Mouse (Mus musculus): Measurements from ENCODE around the gene Btbd1. TPM values are rescaled to one million over a fixed set of nuclear protein-coding genes. Genes with fewer than 3 reads are reported as not detected.

Btbd1 gene
- polyA plus RNA-seq, 1 experiment from 2014 or later, result 16.6 TPM

- Histone ChIP-seq H3K4me2 (ENCODE audit: low read depth, low read length) (peak overlapping the region; percentile 92), H3K4me3 (ENCODE audit: low read depth, low read length) (peak overlapping the region; percentile 92), H3K4me1 (ENCODE audit: insufficient read depth) (peaks cover 29% of the 10 kb centered on the region), H3K27me3 (ENCODE audit: insufficient read depth, low read length) (no peaks in the 10 kb centered on the region), H3K9me3 (ENCODE audit: low read length) (no peaks in the 10 kb centered on the region), H3K27ac (ENCODE audit: low read depth) (peak overlapping the region; percentile 95), H3K9ac (replicated peaks) (peak overlapping the region; percentile 89), H3K36me3 (replicated peaks; ENCODE audit: insufficient read depth, low read length) (no peaks in the 10 kb centered on the region)
- TF ChIP-seq CTCF (IDR thresholded peaks at IDR 0.05; ENCODE audit: low read depth) (no peak), EP300 (IDR thresholded peaks at IDR 0.05; ENCODE audit: low read depth) (no peak)
- DNase-seq (peak; percentile 69), ATAC-seq (peak; percentile 69)
- 0% methylated on average over 46 of the region's 91 CpGs for WGBS (ENCODE audit: insufficient replicate concordance)
Measured at GRCm38 (mm10) chr7:81828681-81829378, 401 bp downstream of the Btbd1 start.

- DNase-seq (no peak), ATAC-seq (no peak)
- H3K4me1 ChIP-seq (ENCODE audit: insufficient read depth), result peaks cover 29% of the 10 kb centered on the region
- no peaks in the 10 kb centered on the region for H3K36me3 ChIP-seq (replicated peaks; ENCODE audit: insufficient read depth, low read length)
- peak overlapping the region; percentile 89 for H3K9ac ChIP-seq (replicated peaks)
- peak overlapping the region; percentile 92 for H3K4me3 ChIP-seq (ENCODE audit: low read depth, low read length)
- no peaks in the 10 kb centered on the region for H3K9me3 ChIP-seq (ENCODE audit: low read length)
- 14% methylated on average over 17 of the region's 17 CpGs for WGBS (ENCODE audit: insufficient replicate concordance)
- H3K4me2 ChIP-seq (ENCODE audit: low read depth, low read length), result peak overlapping the region; percentile 92
- no peaks in the 10 kb centered on the region for H3K27me3 ChIP-seq (ENCODE audit: insufficient read depth, low read length)
- TF ChIP-seq CTCF (IDR thresholded peaks at IDR 0.05; ENCODE audit: low read depth) (no peak), EP300 (IDR thresholded peaks at IDR 0.05; ENCODE audit: low read depth) (no peak)
- peak overlapping the region; percentile 95 for H3K27ac ChIP-seq (ENCODE audit: low read depth)
Measured at GRCm38 (mm10) chr7:81827806-81828667, 1.2 kb downstream of the Btbd1 start.

- Histone ChIP-seq H3K4me3 (ENCODE audit: low read depth, low read length) (no peak overlapping the region), H3K9me3 (ENCODE audit: low read length) (no peaks in the 10 kb centered on the region), H3K9ac (replicated peaks) (no peak overlapping the region), H3K27ac (ENCODE audit: low read depth) (no peak overlapping the region), H3K27me3 (ENCODE audit: insufficient read depth, low read length) (no peaks in the 10 kb centered on the region), H3K36me3 (replicated peaks; ENCODE audit: insufficient read depth, low read length) (no peaks in the 10 kb centered on the region), H3K4me1 (ENCODE audit: insufficient read depth) (peaks cover 29% of the 10 kb centered on the region), H3K4me2 (ENCODE audit: low read depth, low read length) (no peak overlapping the region)
- ATAC-seq, result no peak
- 45% methylated on average over 3 of the region's 3 CpGs for WGBS (ENCODE audit: insufficient replicate concordance)
- DNase-seq, result no peak
- TF ChIP-seq EP300 (IDR thresholded peaks at IDR 0.05; ENCODE audit: low read depth), result no peak
- TF ChIP-seq CTCF (IDR thresholded peaks at IDR 0.05; ENCODE audit: low read depth), result no peak
Measured at GRCm38 (mm10) chr7:81825381-81825780, 3.9 kb downstream of the Btbd1 start.

GRCm38 (mm10) chr7:81824906-81825305 lies 4.3 kb downstream of the Btbd1 start:
- no peak overlapping the region for H3K9ac ChIP-seq (replicated peaks)
- DNase-seq, result no peak
- no peak overlapping the region for H3K4me3 ChIP-seq (ENCODE audit: low read depth, low read length)
- peaks cover 29% of the 10 kb centered on the region for H3K4me1 ChIP-seq (ENCODE audit: insufficient read depth)
- H3K36me3 ChIP-seq (replicated peaks; ENCODE audit: insufficient read depth, low read length), result no peaks in the 10 kb centered on the region
- no peak overlapping the region for H3K4me2 ChIP-seq (ENCODE audit: low read depth, low read length)
- no peaks in the 10 kb centered on the region for H3K9me3 ChIP-seq (ENCODE audit: low read length)
- no peak for ATAC-seq
- H3K27ac ChIP-seq (ENCODE audit: low read depth), result no peak overlapping the region
- 60% methylated on average over 3 of the region's 3 CpGs for WGBS (ENCODE audit: insufficient replicate concordance)
- H3K27me3 ChIP-seq (ENCODE audit: insufficient read depth, low read length), result no peaks in the 10 kb centered on the region
- no peak for TF ChIP-seq CTCF (IDR thresholded peaks at IDR 0.05; ENCODE audit: low read depth)
- TF ChIP-seq EP300 (IDR thresholded peaks at IDR 0.05; ENCODE audit: low read depth), result no peak

- Histone ChIP-seq H3K4me2 (ENCODE audit: low read depth, low read length) (no peak overlapping the region), H3K9ac (replicated peaks) (no peak overlapping the region), H3K4me1 (ENCODE audit: insufficient read depth) (no peaks in the 10 kb centered on the region), H3K9me3 (ENCODE audit: low read length) (no peaks in the 10 kb centered on the region), H3K4me3 (ENCODE audit: low read depth, low read length) (no peak overlapping the region), H3K27me3 (ENCODE audit: insufficient read depth, low read length) (no peaks in the 10 kb centered on the region), H3K36me3 (replicated peaks; ENCODE audit: insufficient read depth, low read length) (peaks cover 21% of the 10 kb centered on the region), H3K27ac (ENCODE audit: low read depth) (no peak overlapping the region)
- ATAC-seq (no peak), DNase-seq (no peak)
- TF ChIP-seq CTCF (IDR thresholded peaks at IDR 0.05; ENCODE audit: low read depth) (no peak), EP300 (IDR thresholded peaks at IDR 0.05; ENCODE audit: low read depth) (no peak)
- 67% methylated on average over 5 of the region's 5 CpGs for WGBS (ENCODE audit: insufficient replicate concordance)
Measured at GRCm38 (mm10) chr7:81806067-81806466, 23.2 kb downstream of the Btbd1 start.

- Histone ChIP-seq H3K4me3 (ENCODE audit: low read depth, low read length) (peak within 1 kb of the TSS; percentile 72), H3K27me3 (ENCODE audit: insufficient read depth, low read length) (no peaks in the 10 kb centered on the region), H3K4me2 (ENCODE audit: low read depth, low read length) (peak within 1 kb of the TSS; percentile 94), H3K9ac (replicated peaks) (peak within 1 kb of the TSS; percentile 81), H3K4me1 (ENCODE audit: insufficient read depth) (peaks cover 10% of the 10 kb centered on the region), H3K36me3 (replicated peaks; ENCODE audit: insufficient read depth, low read length) (peaks cover 5% of the 10 kb centered on the region), H3K27ac (ENCODE audit: low read depth) (peak within 1 kb of the TSS; percentile 98), H3K9me3 (ENCODE audit: low read length) (no peaks in the 10 kb centered on the region)
- DNase-seq (peak; percentile 87), ATAC-seq (peak; percentile 95)
- 1% methylated on average over 38 of the region's 38 CpGs for WGBS (ENCODE audit: insufficient replicate concordance)
- TF ChIP-seq EP300 (IDR thresholded peaks at IDR 0.05; ENCODE audit: low read depth) (no peak), CTCF (IDR thresholded peaks at IDR 0.05; ENCODE audit: low read depth) (peak; percentile 80)
Measured at GRCm38 (mm10) chr7:81789095-81789757, 40.0 kb downstream of the Btbd1 start, which contains the start of gene 3110040N11Rik. TSS of gene 3110040N11Rik (minus strand) at chr7:81789478.
